Mouse (Mus musculus): ENCODE data around the gene Ppp1r18.
"Not testable (repeated sequence)": the region's sequence is repeated elsewhere in the genome, so short reads cannot be mapped to it uniquely, and the experiment has no call there.

The Ppp1r18 gene

GRCm38 (mm10) chr17:35837487-35837886 is 27.9 kb upstream of the Ppp1r18 start:
- peak; percentile 81 for DNase-seq

GRCm38 (mm10) chr17:35838122-35838544 is 27.3 kb upstream of the Ppp1r18 start, which contains the start of gene Tubb5:
Gene Tubb5 (minus strand): TSS chr17:35838306.
- DNase-seq: peak; percentile 96

DNA sequence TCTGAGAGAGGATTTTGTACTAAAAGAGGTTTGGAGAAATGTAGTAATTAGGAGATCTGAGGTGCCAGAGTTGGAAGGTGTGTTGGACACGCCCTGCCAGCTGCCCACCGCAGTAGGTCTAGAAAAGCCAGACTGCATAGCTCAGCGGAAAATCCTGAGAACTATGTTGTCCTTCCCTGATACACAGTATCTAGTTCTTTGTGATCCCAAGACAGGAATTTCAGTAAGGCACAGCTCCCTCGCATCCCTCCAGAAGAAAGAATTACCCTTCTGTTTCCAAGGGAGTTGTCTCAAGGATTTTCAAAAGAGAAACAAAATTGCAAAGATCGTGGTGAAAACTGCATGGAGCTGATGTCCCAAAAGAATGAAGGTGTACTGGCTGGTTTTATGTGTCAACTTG is 26.8 kb upstream of the Ppp1r18 start:
- no peak for DNase-seq

DNA sequence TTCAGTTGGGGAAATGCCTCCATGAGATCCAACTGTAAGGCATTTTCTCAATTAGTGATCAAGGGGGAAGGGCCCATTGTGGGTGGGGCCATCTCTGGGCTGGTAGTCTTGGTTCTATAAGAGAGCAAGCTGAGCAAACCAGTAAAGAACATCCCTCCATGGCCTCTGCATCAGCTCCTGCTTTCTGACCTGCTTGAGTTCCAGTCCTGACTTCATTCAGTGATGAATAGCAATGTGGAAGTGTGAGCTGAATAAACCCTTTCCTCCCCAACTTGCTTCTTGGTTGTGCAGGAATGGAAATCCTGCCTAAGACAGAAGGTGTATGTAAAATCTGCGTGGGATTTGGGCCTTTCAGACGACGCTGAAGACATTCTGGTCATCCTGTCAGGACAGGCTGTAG is 26.4 kb upstream of the Ppp1r18 start:
- not testable (repeated sequence) for DNase-seq

DNA sequence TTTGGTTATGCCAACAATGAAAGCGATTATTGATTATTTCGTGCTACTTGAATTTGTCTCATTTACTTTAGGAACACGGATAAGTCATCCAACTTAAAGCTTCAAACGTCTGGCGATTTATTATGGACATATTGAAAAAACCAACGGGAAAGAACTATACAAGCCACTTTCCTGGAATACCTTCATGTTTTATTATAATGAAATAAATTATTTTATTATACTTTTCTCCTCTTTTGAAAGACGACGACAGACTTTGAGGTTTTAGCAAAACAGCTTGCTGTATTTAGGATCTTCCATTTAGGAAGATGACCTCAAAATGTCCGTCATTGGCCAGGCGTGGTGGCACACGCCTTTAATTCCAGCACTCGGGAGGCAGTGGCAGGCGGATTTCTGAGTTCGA is 24.8 kb upstream of the Ppp1r18 start:
- no peak for DNase-seq

GRCm38 (mm10) chr17:35841076-35841950 is 24.1 kb upstream of the Ppp1r18 start, which contains the start of gene Mdc1:
Gene Mdc1 (plus strand): TSS chr17:35841515.
- DNase-seq: peak; percentile 99

GRCm38 (mm10) chr17:35842006-35842405 is 23.4 kb upstream of the Ppp1r18 start:
- DNase-seq: no peak

DNA sequence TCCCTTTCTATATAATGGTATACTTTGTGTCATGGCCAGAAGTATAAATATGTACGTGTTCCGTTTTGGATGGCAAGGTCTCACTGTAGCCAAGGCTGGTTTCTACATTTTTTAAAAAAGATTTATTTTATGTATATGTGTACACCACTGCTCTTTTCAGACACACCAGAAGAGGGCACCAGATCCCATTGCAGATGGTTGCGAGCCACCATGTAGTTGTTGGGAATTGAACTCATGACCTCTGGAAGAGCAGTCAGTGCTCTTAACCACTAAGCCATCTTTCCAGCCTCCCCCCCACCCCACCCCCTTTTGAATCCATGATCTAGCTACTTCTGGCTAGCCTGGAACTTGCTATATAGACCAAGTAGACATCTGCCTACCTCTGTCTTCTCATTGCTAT is 21.9 kb upstream of the Ppp1r18 start:
- DNase-seq: no peak

DNA sequence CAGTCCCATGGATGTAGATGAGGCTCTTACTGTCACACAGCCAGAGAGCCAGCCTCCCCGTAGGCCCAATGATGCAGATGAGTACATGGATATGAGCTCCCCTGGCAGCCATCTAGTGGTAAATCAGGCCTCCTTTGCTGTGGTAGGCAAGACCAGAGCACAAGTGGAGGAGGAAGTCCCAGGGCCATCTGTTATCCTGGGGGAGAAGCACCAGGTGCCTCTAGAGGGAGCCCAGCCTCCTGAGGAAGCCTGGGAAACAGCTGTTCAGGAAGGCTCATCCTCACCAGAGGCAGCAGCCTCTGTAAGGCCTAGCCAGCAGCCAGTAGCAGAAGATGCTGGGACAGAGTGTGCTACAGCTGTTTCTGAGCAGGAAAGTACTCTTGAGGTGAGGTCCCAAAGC is 17.3 kb upstream of the Ppp1r18 start:
- DNase-seq: no peak

DNA sequence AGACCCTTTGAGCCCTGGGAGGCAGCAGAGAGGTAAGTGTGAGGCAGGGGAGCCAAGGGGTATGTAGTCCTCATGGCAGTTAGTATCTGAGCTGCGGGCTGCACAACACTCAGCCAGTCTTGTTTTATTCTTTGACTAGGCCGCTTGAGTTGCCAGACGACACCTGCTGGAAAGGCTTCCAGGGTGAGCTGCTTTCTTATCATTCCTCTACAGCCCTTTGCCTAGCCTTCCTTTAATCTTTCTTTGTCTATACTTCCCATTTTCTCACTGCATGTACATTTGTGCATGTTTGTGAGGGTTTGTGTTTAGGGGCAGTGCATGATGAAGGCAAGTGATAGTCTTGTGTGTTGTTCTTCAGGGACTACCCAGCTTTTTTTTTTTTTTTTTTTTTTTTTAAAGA is 14.4 kb upstream of the Ppp1r18 start:
- DNase-seq: no peak

- no peak for DNase-seq
Measured at GRCm38 (mm10) chr17:35859371-35859770, 6.0 kb upstream of the Ppp1r18 start.

DNA sequence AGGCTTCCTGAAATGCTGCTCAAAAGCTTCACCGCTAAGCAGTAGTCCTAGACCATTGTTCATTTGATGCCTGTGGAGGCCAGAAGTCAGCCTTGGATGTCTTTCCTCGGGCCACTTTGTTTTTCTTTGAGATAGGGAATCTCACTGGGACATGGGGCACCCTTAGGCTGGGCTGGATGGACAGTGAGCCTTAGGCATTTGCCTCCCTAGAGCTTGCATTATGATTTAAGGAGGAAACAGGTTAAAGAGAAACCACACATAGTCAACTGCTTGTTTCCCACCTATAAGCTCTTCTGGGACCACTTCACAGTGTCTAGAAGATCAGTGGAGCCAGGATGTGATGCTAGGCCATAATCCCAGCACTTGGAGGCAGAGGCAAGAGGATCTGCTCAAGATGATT is 5.6 kb upstream of the Ppp1r18 start:
- no peak for DNase-seq

- DNase-seq: no peak
Measured at GRCm38 (mm10) chr17:35860831-35861197, 4.6 kb upstream of the Ppp1r18 start.

GRCm38 (mm10) chr17:35861198-35861857 is 4.1 kb upstream of the Ppp1r18 start, which contains the start of gene Nrm:
Gene Nrm (plus strand): TSS chr17:35861318.
- DNase-seq: peak; percentile 88

DNA sequence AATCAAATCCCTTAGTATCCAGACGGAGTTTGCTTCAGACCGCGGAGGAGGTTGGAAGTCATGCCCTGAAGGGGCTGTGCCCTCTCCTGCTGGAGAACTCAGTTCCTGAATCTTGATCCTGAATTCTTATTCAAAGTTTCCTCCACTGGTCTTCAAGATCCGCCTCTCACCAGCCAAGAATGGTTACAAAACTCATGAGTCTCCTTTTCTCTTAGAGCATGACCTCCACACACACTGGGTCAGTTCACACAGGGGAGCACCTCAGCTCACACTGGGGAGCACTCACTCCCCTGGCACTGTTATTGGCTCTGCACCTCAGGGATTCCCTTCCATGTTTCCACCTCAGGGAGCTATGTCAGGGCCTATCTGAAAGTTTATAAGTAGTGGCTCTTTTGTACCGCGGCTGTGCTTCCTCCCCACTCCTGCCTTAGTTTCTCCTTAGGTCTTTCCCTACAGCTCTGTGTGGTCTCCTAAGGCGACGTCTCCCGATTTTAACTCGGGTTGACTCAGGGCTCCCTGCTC is 500 bp upstream of the Ppp1r18 start:
- DNase-seq: no peak

DNA sequence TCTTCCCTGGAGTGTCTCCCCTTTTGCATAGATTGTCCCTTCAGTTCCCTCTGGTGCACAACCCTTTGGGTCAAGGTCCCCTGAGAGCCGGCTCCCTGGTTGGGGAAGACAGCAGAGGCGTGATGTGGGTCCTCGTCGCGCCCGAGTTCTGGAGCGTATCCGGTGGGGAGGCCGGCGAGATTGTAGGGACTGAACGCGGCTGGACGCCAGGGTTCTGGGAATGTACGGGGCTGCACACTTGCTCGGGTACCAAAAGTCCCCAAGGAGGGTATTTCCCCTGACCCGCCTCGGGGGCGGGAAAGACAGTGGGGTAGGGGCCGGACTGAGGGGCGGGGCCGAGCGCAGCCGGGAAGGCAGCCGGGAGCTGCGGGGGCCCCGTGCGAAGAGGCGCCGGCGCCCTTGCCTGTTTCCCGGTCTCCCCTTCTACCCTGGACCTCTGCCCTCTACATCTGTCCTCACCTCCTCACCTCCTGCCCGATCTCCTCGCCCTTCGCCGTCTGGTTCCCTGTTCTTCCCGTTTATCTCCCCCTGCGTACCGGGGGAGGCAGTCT is 963 bp downstream of the Ppp1r18 start:
- peak; percentile 63 for DNase-seq

DNA sequence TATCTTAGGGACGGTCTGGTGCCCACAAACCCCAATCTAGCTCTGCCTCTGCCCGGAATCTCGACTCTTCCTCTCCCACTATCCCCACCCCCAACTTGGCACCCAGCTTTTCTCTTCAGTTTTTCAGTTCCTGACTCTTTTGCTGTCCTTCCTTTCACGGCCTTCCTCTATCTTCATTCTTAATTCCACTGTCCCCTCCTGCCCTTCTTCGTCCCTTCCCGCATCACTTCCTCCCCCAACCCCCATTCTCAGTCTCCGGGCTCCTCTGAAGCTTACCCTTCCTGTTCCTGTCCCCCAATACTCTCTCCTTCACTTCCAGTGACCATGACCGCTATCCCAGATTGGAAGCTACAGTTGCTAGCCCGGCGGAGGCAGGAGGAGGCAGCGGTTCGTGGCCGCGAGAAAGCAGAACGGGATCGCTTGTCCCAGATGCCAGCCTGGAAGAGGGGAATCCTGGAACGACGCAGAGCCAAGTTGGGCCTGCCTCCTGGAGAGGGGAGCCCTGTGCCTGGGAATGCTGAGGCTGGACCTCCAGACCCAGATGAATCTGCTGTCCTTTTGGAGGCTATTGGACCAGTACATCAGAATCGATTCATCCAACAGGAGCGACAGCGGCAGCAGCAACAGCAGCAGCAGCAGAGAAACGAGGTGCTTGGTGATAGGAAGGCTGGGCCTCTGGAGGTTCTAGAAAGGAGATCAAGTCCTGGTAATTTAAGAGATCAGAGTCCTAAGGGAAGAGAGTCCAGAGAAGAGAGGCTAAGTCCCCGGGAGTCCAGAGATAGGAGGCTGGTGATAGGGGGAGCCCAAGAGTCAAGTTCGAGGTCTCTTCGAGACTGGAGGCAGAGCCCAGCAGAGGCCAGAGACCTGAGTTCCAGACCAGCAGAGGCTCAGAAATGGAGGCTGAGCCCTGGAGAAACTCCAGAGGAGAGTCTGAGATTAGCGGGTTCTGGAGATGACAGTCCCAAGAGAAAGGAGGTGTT is 1.8 kb downstream of the Ppp1r18 start:
- DNase-seq: peak; percentile 71

GRCm38 (mm10) chr17:35868165-35868820 is 2.9 kb downstream of the Ppp1r18 start:
- DNase-seq: peak; percentile 73

DNA sequence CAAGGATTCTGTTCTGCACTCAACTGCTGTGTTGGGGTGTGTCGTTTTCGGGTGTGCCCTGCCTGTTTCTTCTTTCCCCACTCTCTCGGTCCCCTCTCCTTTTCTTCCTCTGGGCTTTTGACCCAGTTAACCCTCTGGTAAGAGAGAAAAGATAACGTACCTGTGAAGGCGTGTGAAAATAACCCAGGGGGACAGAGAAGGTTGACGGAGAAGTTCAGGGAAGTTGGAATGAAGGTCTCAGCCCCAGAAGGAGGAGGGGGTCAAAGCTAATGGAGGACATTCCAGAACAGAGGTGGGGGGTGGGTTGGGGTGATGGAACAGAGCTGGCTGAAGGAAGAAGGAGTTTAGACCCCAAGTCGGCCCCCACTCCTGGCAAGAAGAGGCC is 3.6 kb downstream of the Ppp1r18 start:
- peak; percentile 39 for DNase-seq

GRCm38 (mm10) chr17:35869346-35870067 is 4.1 kb downstream of the Ppp1r18 start:
- peak; percentile 64 for DNase-seq

All from thymus, postnatal 25 days (tissue).